Mouse (Mus musculus): Measurements from ENCODE around the gene Tkt.

DNA sequence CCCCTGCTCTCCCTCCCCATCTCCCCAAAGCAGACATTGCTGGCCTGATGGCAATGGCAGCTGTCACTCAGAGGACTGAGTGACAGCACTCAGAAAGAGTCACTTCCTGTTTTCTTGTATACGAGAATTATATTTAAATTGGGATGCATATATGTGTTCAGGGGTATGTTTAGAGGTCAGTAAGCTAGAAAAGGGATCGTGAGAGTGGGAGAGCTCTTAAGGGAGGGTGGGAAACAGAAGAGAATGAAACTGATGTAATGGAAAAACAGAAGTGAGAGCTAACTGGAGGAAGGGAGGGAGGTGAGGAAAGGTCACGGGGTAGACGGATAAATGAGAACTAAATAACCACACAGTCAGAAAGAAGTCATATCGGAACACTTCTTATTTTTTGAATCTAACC, 31.0 kb downstream of the Tkt start:
- TF ChIP-seq POLR2A (IDR thresholded peaks at IDR 0.05; ENCODE audit: borderline replicate concordance, low read depth, low read length) (no peak), CTCF (IDR thresholded peaks at IDR 0.05; ENCODE audit: low read depth, low read length) (no peak)
